ENCODE assay signal across 16 mouse cellular contexts in the genomic region with DNA sequence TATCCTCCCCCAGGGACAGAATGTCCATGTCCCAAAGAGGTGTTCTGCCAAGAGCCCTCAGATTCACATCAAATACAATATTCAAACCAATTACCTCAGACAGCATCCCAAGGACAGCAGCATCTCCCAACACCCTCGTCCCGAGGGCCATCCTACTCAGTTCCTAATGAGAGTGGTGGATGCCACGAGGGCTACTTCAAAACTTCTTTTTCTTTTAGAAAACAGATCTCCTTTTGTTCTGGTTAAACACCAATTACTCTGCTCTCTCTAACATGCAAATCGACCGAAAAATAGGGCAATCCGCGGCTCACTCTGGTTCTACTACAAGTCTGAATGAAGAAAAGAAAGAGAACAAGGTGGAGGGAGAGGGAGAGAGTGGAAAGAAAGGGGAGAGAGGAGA.
A peak's percentile ranks its signal among the peaks of the same experiment; 100 is the strongest.
DNase-seq lines count a peak whose midpoint lies in the region; ATAC-seq lines count a peak whose summit lies in the region.
"Had no signal": no experiment of that assay in that cellular context is flagged by ENCODE, and none has a peak within 500 bp of the region (broad histone marks: within the 10 kb centered on the region; RNA-seq: fewer than 3 reads in every experiment).

No protein-coding gene starts in this region.

- peaks cover 60% of the 10 kb centered on the region for H3K4me1 ChIP-seq in forebrain, embryonic 14.5 days (ENCODE audit: control insufficient read depth, insufficient read depth, low read length)
- H3K4me1 ChIP-seq in midbrain, embryonic 11.5 days (ENCODE audit: control insufficient read depth, insufficient read depth, low read length): peaks cover 38% of the 10 kb centered on the region

- WGBS in forebrain, embryonic 14.5 days: 4% methylated on average over 7 of the region's 7 CpGs
- WGBS in midbrain, embryonic 11.5 days: 16% methylated on average over 7 of the region's 7 CpGs

- H3K36me3 ChIP-seq in forebrain, embryonic 14.5 days (ENCODE audit: control insufficient read depth, insufficient read depth, low read length): peaks cover 9% of the 10 kb centered on the region; the same call in 1 of the 2 replicates
- peaks cover 8% of the 10 kb centered on the region; the same call in 1 of the 2 replicates for H3K36me3 ChIP-seq in midbrain, embryonic 11.5 days (ENCODE audit: control insufficient read depth, insufficient read depth, low read length)

- peak overlapping the region; percentile 43; the same call in 1 of the 2 replicates for H3K9ac ChIP-seq in forebrain, embryonic 14.5 days (ENCODE audit: low read length)
- H3K9ac ChIP-seq in midbrain, embryonic 11.5 days (ENCODE audit: low read length): no peak overlapping the region; the same call in 1 of the 2 replicates
- H3K9ac ChIP-seq: heart, embryonic 12.5 days; liver, embryonic 13.5 days had no signal

- peak overlapping the region; percentile 29 for H3K4me2 ChIP-seq in forebrain, embryonic 14.5 days (ENCODE audit: low read length)
- no peak overlapping the region for H3K4me2 ChIP-seq in midbrain, embryonic 11.5 days
- H3K4me2 ChIP-seq: heart, embryonic 12.5 days; liver, embryonic 13.5 days had no signal

- peak overlapping the region; percentile 83 for H3K27ac ChIP-seq in forebrain, embryonic 14.5 days (ENCODE audit: low read depth, low read length)
- peak overlapping the region; percentile 45 for H3K27ac ChIP-seq in midbrain, embryonic 11.5 days (ENCODE audit: low read depth, low read length)
- H3K27ac ChIP-seq: embryonic facial prominence, embryonic 10.5 days; liver, embryonic 13.5 days; macrophage had no signal

- no peaks in the 10 kb centered on the region for H3K9me3 ChIP-seq in forebrain, embryonic 14.5 days (replicated peaks; ENCODE audit: control insufficient read depth, low read length)
- no peaks in the 10 kb centered on the region for H3K9me3 ChIP-seq in midbrain, embryonic 11.5 days (ENCODE audit: control insufficient read depth, low read length)
- H3K9me3 ChIP-seq: embryonic facial prominence, embryonic 10.5 days; heart, embryonic 12.5 days; liver, embryonic 13.5 days had no signal

- H3K27me3 ChIP-seq in forebrain, embryonic 14.5 days (replicated peaks; ENCODE audit: control insufficient read depth, insufficient read depth, low read length): no peaks in the 10 kb centered on the region
- H3K27me3 ChIP-seq in midbrain, embryonic 11.5 days (ENCODE audit: control insufficient read depth, insufficient read depth, low read length): no peaks in the 10 kb centered on the region
- H3K27me3 ChIP-seq: heart, embryonic 12.5 days; liver, embryonic 13.5 days; Patski had no signal

- H3K4me3 ChIP-seq in forebrain, embryonic 14.5 days (ENCODE audit: low read depth, low read length): no peak overlapping the region
- H3K4me3 ChIP-seq in midbrain, embryonic 11.5 days (ENCODE audit: low read depth, low read length): no peak overlapping the region
- H3K4me3 ChIP-seq: embryonic facial prominence, embryonic 10.5 days; heart, embryonic 12.5 days; liver, embryonic 13.5 days had no signal

- ATAC-seq in forebrain, embryonic 14.5 days: peak; percentile 43; the same call in 1 of the 2 replicates
- no peak for ATAC-seq in midbrain, embryonic 11.5 days (ENCODE audit: low FRiP score)
- ATAC-seq: Patski had no signal

- peak; percentile 37 for DNase-seq in right cerebral cortex, adult 18-20 months
- no peak for DNase-seq in right cerebral cortex, postnatal 14 days
- DNase-seq in forebrain, embryonic 14.5 days (ENCODE audit: low spot score): peak; percentile 72
- DNase-seq in midbrain, embryonic 11.5 days (ENCODE audit: low spot score, missing footprints): no peak
- peak; percentile 91 for DNase-seq in retina, postnatal 1 day
- DNase-seq in kidney, adult 18-20 months: no peak
- DNase-seq in lung, adult 18-20 months: no peak
- DNase-seq: cerebellum, adult 9-10 months; gastrocnemius, postnatal 14 days; kidney, postnatal 14 days; liver, embryonic 13.5 days; thymus, postnatal 4 days had no signal

Comparison
In these comparisons a context has a peak if more than half of its experiments do, and no peak if none do; other contexts are left out.
1. DNase-seq: peak in right cerebral cortex, adult 18-20 months (single experiment), forebrain, embryonic 14.5 days (single experiment) and retina, postnatal 1 day (single experiment); none in right cerebral cortex, postnatal 14 days (single experiment), midbrain, embryonic 11.5 days (single experiment), kidney, adult 18-20 months (single experiment) and lung, adult 18-20 months (0 of 2).